Mouse (Mus musculus) stomach, postnatal 0 days (tissue): Measurements from ENCODE around the gene 1700015G11Rik. TPM values are rescaled to one million over a fixed set of nuclear protein-coding genes. Genes with fewer than 3 reads are reported as not detected.
A peak's percentile ranks its signal among the peaks of the same experiment; 100 is the strongest.

ENCODE experiments used
- ATAC-seq: fragments of 200-750 bp; cut with Nextera tagmentation; 2 replicates; pipeline ENCODE4 v1.8.0; 2017; ENCODE audit not compliant: low FRiP score, low TSS enrichment
- DNase-seq: peaks from one replicate; pipeline ENCODE4 v3.0.0-alpha.2; 2016; ENCODE audit warnings: low spot score
- H3K27ac ChIP-seq: fragments of 300-500 bp; sonication (generic); replicated peaks from 2 replicates; pipeline ENCODE4 v1.5.1; 2014; ENCODE audit warnings: mild to moderate bottlenecking, control low read depth
- H3K27me3 ChIP-seq: fragments of 300-500 bp; sonication (generic); 2 replicates; pipeline ENCODE4 v1.6.1; 2014; ENCODE audit warnings: low read length; ENCODE audit not compliant: control insufficient read depth, insufficient read depth
- H3K36me3 ChIP-seq: fragments of 300-500 bp; sonication (generic); 2 replicates; pipeline ENCODE4 v1.6.1; 2014; ENCODE audit warnings: low read length, mixed read lengths; ENCODE audit not compliant: control insufficient read depth, insufficient read depth
- H3K4me1 ChIP-seq: fragments of 300-500 bp; sonication (generic); replicated peaks from 2 replicates; pipeline ENCODE4 v1.6.1; 2014; ENCODE audit warnings: antibody characterized with exemption; ENCODE audit not compliant: control insufficient read depth, insufficient read depth
- H3K4me2 ChIP-seq: fragments of 300-500 bp; sonication (generic); replicated peaks from 2 replicates; pipeline ENCODE4 v1.6.1; 2014; ENCODE audit warnings: low read depth, mild to moderate bottlenecking, control low read depth, moderate library complexity
- H3K4me3 ChIP-seq: fragments of 300-500 bp; sonication (generic); 2 replicates; pipeline ENCODE4 v1.5.1; 2014; ENCODE audit warnings: low read depth, low read length, control low read depth
- H3K9ac ChIP-seq: fragments of 300-500 bp; sonication (generic); 2 replicates; pipeline ENCODE4 v1.6.1; 2014; ENCODE audit warnings: mild to moderate bottlenecking, low read length, control low read depth, mixed read lengths
- H3K9me3 ChIP-seq: fragments of 300-500 bp; sonication (generic); 2 replicates; pipeline ENCODE4 v1.6.1; 2016; ENCODE audit warnings: low read length; ENCODE audit not compliant: control insufficient read depth
- CTCF ChIP-seq: IDR thresholded peaks from 2 replicates; pipeline ENCODE4 v1.5.1; 2016; ENCODE audit warnings: antibody characterized with exemption, low read depth, mild to moderate bottlenecking, moderate library complexity
- EP300 ChIP-seq: optimal IDR thresholded peaks from 2 replicates; pipeline ENCODE3; 2016; ENCODE audit warnings: antibody characterized with exemption
- WGBS: fragments of 180-500 bp; shearing (Covaris S2); extraction: QIAGEN DNeasy Blood & Tissue Kit; methylation state at CpG from one replicate; pipeline ENCODE4 v1.1.7; 2014; 5-methylcytosine and 5-hydroxymethylcytosine counted together
- polyA plus RNA-seq: library from polyadenylated mRNA; unstranded; fragments of >200 nt; fragmentation: Nextera tagmentation; extraction: Ambion mirVana; gene quantifications from 2 replicates; pipeline ENCODE4 v1.2.1, GENCODE M21; 2015

Gene 1700015G11Rik
- polyA plus RNA-seq = not detected in 2 replicates

GRCm38 (mm10) chr7:52015628-52016027 lies at the start of gene 1700015G11Rik:
TSS of gene 1700015G11Rik (minus strand) at chr7:52015728.
- no peak within 1 kb of the TSS for H3K4me2 ChIP-seq
- 80% methylated on average over 3 of the region's 3 CpGs for WGBS
- H3K36me3 ChIP-seq = no peaks in the 10 kb centered on the region
- no peaks in the 10 kb centered on the region for H3K4me1 ChIP-seq
- H3K9me3 ChIP-seq = no peaks in the 10 kb centered on the region
- H3K4me3 ChIP-seq = no peak within 1 kb of the TSS
- H3K27ac ChIP-seq = no peak within 1 kb of the TSS
- no peak for ATAC-seq
- no peaks in the 10 kb centered on the region for H3K27me3 ChIP-seq
- no peak for TF ChIP-seq CTCF
- DNase-seq = no peak
- H3K9ac ChIP-seq = no peak within 1 kb of the TSS

GRCm38 (mm10) chr7:52056954-52057353 lies 41.4 kb upstream of the 1700015G11Rik start:
- H3K9ac ChIP-seq = no peak overlapping the region
- H3K4me3 ChIP-seq = no peak overlapping the region
- DNase-seq (no peak), ATAC-seq (no peak)
- H3K4me2 ChIP-seq = no peak overlapping the region
- no peaks in the 10 kb centered on the region for H3K4me1 ChIP-seq
- TF ChIP-seq CTCF = no peak
- no peak for TF ChIP-seq EP300
- WGBS = 79% methylated on average over 2 of the region's 2 CpGs
- no peak overlapping the region for H3K27ac ChIP-seq
- no peaks in the 10 kb centered on the region for H3K9me3 ChIP-seq
- H3K27me3 ChIP-seq = no peaks in the 10 kb centered on the region
- H3K36me3 ChIP-seq = no peaks in the 10 kb centered on the region

GRCm38 (mm10) chr7:52056274-52056673 lies 40.7 kb upstream of the 1700015G11Rik start:
- no peaks in the 10 kb centered on the region for H3K9me3 ChIP-seq
- H3K36me3 ChIP-seq = no peaks in the 10 kb centered on the region
- H3K27me3 ChIP-seq = no peaks in the 10 kb centered on the region
- no peaks in the 10 kb centered on the region for H3K4me1 ChIP-seq
- H3K4me3 ChIP-seq = no peak overlapping the region
- H3K27ac ChIP-seq = no peak overlapping the region
- no peak for TF ChIP-seq CTCF
- 56% methylated on average over 4 of the region's 4 CpGs for WGBS
- DNase-seq (no peak), ATAC-seq (no peak)
- H3K4me2 ChIP-seq = no peak overlapping the region
- no peak overlapping the region for H3K9ac ChIP-seq

- Histone ChIP-seq H3K4me1 (no peaks in the 10 kb centered on the region), H3K9me3 (no peaks in the 10 kb centered on the region), H3K27ac (no peak overlapping the region), H3K27me3 (no peaks in the 10 kb centered on the region), H3K36me3 (no peaks in the 10 kb centered on the region), H3K4me2 (no peak overlapping the region), H3K4me3 (no peak overlapping the region), H3K9ac (no peak overlapping the region)
- 35% methylated on average over 2 of the region's 2 CpGs for WGBS
- DNase-seq = no peak
- ATAC-seq = no peak
- no peak for TF ChIP-seq EP300
- no peak for TF ChIP-seq CTCF
These were observed 40.3 kb upstream of the 1700015G11Rik start for GRCm38 (mm10) chr7:52055831-52056230.

GRCm38 (mm10) chr7:52037600-52038582 lies 22.4 kb upstream of the 1700015G11Rik start:
- Histone ChIP-seq H3K9me3 (no peaks in the 10 kb centered on the region), H3K27ac (no peak overlapping the region), H3K9ac (no peak overlapping the region), H3K36me3 (no peaks in the 10 kb centered on the region), H3K4me3 (no peak overlapping the region), H3K27me3 (no peaks in the 10 kb centered on the region), H3K4me1 (no peaks in the 10 kb centered on the region), H3K4me2 (no peak overlapping the region)
- 43% methylated on average over 8 of the region's 8 CpGs for WGBS
- DNase-seq (peak; percentile 24), ATAC-seq (no peak)
- TF ChIP-seq CTCF (peak; percentile 81), EP300 (no peak)

GRCm38 (mm10) chr7:52024050-52024626 lies 8.6 kb upstream of the 1700015G11Rik start:
- no peaks in the 10 kb centered on the region for H3K36me3 ChIP-seq
- H3K27me3 ChIP-seq = no peaks in the 10 kb centered on the region
- no peaks in the 10 kb centered on the region for H3K9me3 ChIP-seq
- ATAC-seq (no peak), DNase-seq (no peak)
- no peak overlapping the region for H3K4me3 ChIP-seq
- no peaks in the 10 kb centered on the region for H3K4me1 ChIP-seq
- no peak overlapping the region for H3K27ac ChIP-seq
- no peak overlapping the region for H3K9ac ChIP-seq
- TF ChIP-seq EP300 = no peak
- TF ChIP-seq CTCF = no peak
- WGBS = 87% methylated on average over 5 of the region's 5 CpGs
- no peak overlapping the region for H3K4me2 ChIP-seq
